25 mouse cellular contexts compared by ENCODE assay signal in the genomic region with DNA sequence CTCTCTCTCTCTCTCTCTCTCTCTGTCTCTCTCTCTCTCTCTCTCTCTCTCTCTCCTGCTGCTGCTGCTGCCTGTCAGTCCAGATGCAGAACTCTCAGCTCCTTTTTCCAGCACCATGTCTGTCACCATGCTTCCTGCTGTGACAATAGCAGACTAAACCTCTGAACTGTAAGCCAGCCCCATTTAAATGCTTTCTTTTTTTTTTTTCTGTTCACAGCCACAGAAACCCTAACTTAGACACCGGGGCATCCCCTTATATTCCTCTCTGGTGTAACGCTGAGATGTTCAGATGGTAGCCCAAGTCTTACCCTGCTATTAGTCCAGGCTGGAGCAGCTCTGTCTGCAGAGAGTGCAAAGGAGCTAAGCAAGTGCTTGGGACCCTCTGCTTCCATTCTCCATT. TPM values are rescaled to one million over a fixed set of nuclear protein-coding genes. Genes with fewer than 3 reads are reported as not detected.
"Had no signal": no experiment of that assay in that cellular context is flagged by ENCODE, and none has a peak within 500 bp of the region (broad histone marks: within the 10 kb centered on the region; RNA-seq: fewer than 3 reads in every experiment).

No protein-coding gene starts in this region.

- H3K9ac ChIP-seq: embryonic facial prominence, embryonic 12.5 days; embryonic facial prominence, embryonic 13.5 days; embryonic facial prominence, embryonic 15.5 days; forebrain, embryonic 12.5 days; forebrain, embryonic 13.5 days; forebrain, embryonic 15.5 days; forebrain, postnatal 0 days had no signal

- H3K27me3 ChIP-seq: embryonic facial prominence, embryonic 12.5 days; embryonic facial prominence, embryonic 13.5 days; embryonic facial prominence, embryonic 15.5 days; forebrain, embryonic 12.5 days; forebrain, embryonic 13.5 days; forebrain, embryonic 15.5 days had no signal

- H3K4me3 ChIP-seq: embryonic facial prominence, embryonic 10.5 days; embryonic facial prominence, embryonic 12.5 days; embryonic facial prominence, embryonic 13.5 days; embryonic facial prominence, embryonic 15.5 days; erythroblast, embryonic 14.5 days; forebrain, embryonic 10.5 days; forebrain, embryonic 12.5 days; forebrain, embryonic 13.5 days; forebrain, embryonic 15.5 days; gastrocnemius, adult 2 months; heart, adult 2 months had no signal

- H3K9me3 ChIP-seq: embryonic facial prominence, embryonic 10.5 days; embryonic facial prominence, embryonic 12.5 days; embryonic facial prominence, embryonic 13.5 days; embryonic facial prominence, embryonic 15.5 days; forebrain, embryonic 10.5 days; forebrain, embryonic 12.5 days; forebrain, embryonic 13.5 days; forebrain, embryonic 15.5 days had no signal

- H3K27ac ChIP-seq: embryonic facial prominence, embryonic 10.5 days; embryonic facial prominence, embryonic 12.5 days; embryonic facial prominence, embryonic 13.5 days; embryonic facial prominence, embryonic 15.5 days; forebrain, embryonic 10.5 days; forebrain, embryonic 12.5 days; forebrain, embryonic 13.5 days; forebrain, embryonic 15.5 days; gastrocnemius, adult 2 months; heart, adult 2 months had no signal

- H3K4me2 ChIP-seq: embryonic facial prominence, embryonic 12.5 days; embryonic facial prominence, embryonic 13.5 days; embryonic facial prominence, embryonic 15.5 days; forebrain, embryonic 12.5 days; forebrain, embryonic 13.5 days; forebrain, embryonic 15.5 days had no signal

- H3K4me1 ChIP-seq: embryonic facial prominence, embryonic 10.5 days; embryonic facial prominence, embryonic 12.5 days; embryonic facial prominence, embryonic 13.5 days; embryonic facial prominence, embryonic 15.5 days; forebrain, embryonic 10.5 days; forebrain, embryonic 12.5 days; forebrain, embryonic 13.5 days; forebrain, embryonic 15.5 days had no signal

- DNase-seq: cerebellum, adult 9-10 months; cerebellum, adult 9-11 months; cerebellum, postnatal 10 days; cerebellum, postnatal 14 days; cerebellum, postnatal 25 days; cerebellum, postnatal 36 days; embryo, embryonic 11 days; forebrain, postnatal 0 days; gastrocnemius, adult 2 months; gastrocnemius, postnatal 10 days; gastrocnemius, postnatal 14 days; gastrocnemius, postnatal 25 days; gastrocnemius, postnatal 36 days; heart, adult 11 months; heart, adult 18-20 months; heart, adult 2 months had no signal

- H3K36me3 ChIP-seq: embryonic facial prominence, embryonic 10.5 days; embryonic facial prominence, embryonic 12.5 days; embryonic facial prominence, embryonic 13.5 days; embryonic facial prominence, embryonic 15.5 days; forebrain, embryonic 10.5 days; forebrain, embryonic 12.5 days; forebrain, embryonic 15.5 days had no signal

RNA-seq across cellular contexts. Expression of gene Vash1, which starts 54.3 kb away (rescaled TPM):
- polyA plus RNA-seq: erythroblast, embryonic 14.5 days had no signal
